Mouse (Mus musculus) thymus, adult 2 months (tissue): Measurements from ENCODE around the gene Gm6096.

ENCODE experiments used
- CTCF ChIP-seq: fragments of 200-500 bp; IDR thresholded peaks from 2 replicates; pipeline ENCODE4 v1.5.1; 2012; ENCODE audit warnings: mild to moderate bottlenecking, control low read depth, low read length, moderate library complexity, borderline replicate concordance; ENCODE audit not compliant: control insufficient read depth, poor library complexity, insufficient read depth; ENCODE audit errors: extremely low read depth
- POLR2A ChIP-seq: fragments of 200-500 bp; IDR thresholded peaks from 2 replicates; pipeline ENCODE4 v1.6.1; 2012; ENCODE audit warnings: mild to moderate bottlenecking, low read length, control low read depth, moderate library complexity; ENCODE audit not compliant: control insufficient read depth, poor library complexity, insufficient read depth; ENCODE audit errors: extremely low read depth

DNA sequence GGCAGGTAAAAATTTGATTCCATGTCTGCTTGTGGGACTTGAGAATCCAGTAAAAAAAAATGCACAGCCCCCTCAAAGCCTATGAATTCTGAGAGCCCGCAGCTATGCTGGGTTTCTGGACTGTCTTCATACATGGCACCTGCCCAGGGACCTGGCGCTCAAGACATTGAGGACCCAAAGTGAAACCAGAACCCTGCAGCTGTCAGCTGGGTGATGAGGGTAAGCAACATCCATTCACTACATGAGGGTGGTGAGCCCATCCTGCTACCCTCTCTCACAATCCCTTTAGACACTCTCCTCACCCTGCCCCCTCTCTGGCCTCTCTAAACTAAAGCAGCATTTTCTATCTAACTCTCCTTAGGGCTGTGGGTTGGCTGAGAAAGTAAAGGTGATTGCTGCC, 26.8 kb downstream of the Gm6096 start:
- TF ChIP-seq CTCF (no peak), POLR2A (no peak)
